Mouse (Mus musculus): Measurements from ENCODE around the gene Scfd1. TPM values are rescaled to one million over a fixed set of nuclear protein-coding genes. Genes with fewer than 3 reads are reported as not detected.

The Scfd1 gene
- polyA plus RNA-seq, 1 experiment, result 33.2 TPM

- WGBS, result 98% methylated on average over 2 of the region's 2 CpGs
- no peaks in the 10 kb centered on the region for H3K4me1 ChIP-seq (ENCODE audit: control insufficient read depth, insufficient read depth, low read length)
- H3K4me3 ChIP-seq (replicated peaks; ENCODE audit: insufficient read depth, low read depth, low read length), result no peak overlapping the region
- no peaks in the 10 kb centered on the region for H3K27me3 ChIP-seq (ENCODE audit: control insufficient read depth, insufficient read depth, low read length)
- no peak for DNase-seq
- H3K27ac ChIP-seq (ENCODE audit: insufficient read depth, low read length), result no peak overlapping the region
- TF ChIP-seq CTCF (IDR thresholded peaks at IDR 0.05; ENCODE audit: borderline replicate concordance, insufficient read depth, low read depth, low read length), result no peak
- TF ChIP-seq POLR2A (IDR thresholded peaks at IDR 0.05; ENCODE audit: borderline replicate concordance, insufficient read depth, low read length), result no peak
Measured at GRCm38 (mm10) chr12:51438311-51438710, 61.0 kb downstream of the Scfd1 start.

- WGBS, result 82% methylated on average over 2 of the region's 2 CpGs
- Histone ChIP-seq H3K4me1 (ENCODE audit: control insufficient read depth, insufficient read depth, low read length) (no peaks in the 10 kb centered on the region), H3K27me3 (ENCODE audit: control insufficient read depth, insufficient read depth, low read length) (no peaks in the 10 kb centered on the region), H3K27ac (ENCODE audit: insufficient read depth, low read length) (no peak overlapping the region), H3K4me3 (replicated peaks; ENCODE audit: insufficient read depth, low read depth, low read length) (no peak overlapping the region)
- TF ChIP-seq CTCF (IDR thresholded peaks at IDR 0.05; ENCODE audit: borderline replicate concordance, insufficient read depth, low read depth, low read length) (no peak), POLR2A (IDR thresholded peaks at IDR 0.05; ENCODE audit: borderline replicate concordance, insufficient read depth, low read length) (no peak)
- DNase-seq, result no peak
Measured at GRCm38 (mm10) chr12:51449303-51449702, 72.0 kb downstream of the Scfd1 start.

GRCm38 (mm10) chr12:51470881-51471280, 93.6 kb downstream of the Scfd1 start:
- Histone ChIP-seq H3K27me3 (ENCODE audit: control insufficient read depth, insufficient read depth, low read length) (no peaks in the 10 kb centered on the region), H3K4me1 (ENCODE audit: control insufficient read depth, insufficient read depth, low read length) (no peaks in the 10 kb centered on the region), H3K4me3 (replicated peaks; ENCODE audit: insufficient read depth, low read depth, low read length) (no peak overlapping the region), H3K27ac (ENCODE audit: insufficient read depth, low read length) (no peak overlapping the region)
- TF ChIP-seq CTCF (IDR thresholded peaks at IDR 0.05; ENCODE audit: borderline replicate concordance, insufficient read depth, low read depth, low read length) (no peak), POLR2A (IDR thresholded peaks at IDR 0.05; ENCODE audit: borderline replicate concordance, insufficient read depth, low read length) (no peak)
- no peak for DNase-seq
- 95% methylated on average over 4 of the region's 4 CpGs for WGBS

- H3K4me1 ChIP-seq (ENCODE audit: control insufficient read depth, insufficient read depth, low read length), result no peaks in the 10 kb centered on the region
- H3K27ac ChIP-seq (ENCODE audit: insufficient read depth, low read length), result no peak overlapping the region
- no peak overlapping the region for H3K4me3 ChIP-seq (replicated peaks; ENCODE audit: insufficient read depth, low read depth, low read length)
- no peak for DNase-seq
- no peaks in the 10 kb centered on the region for H3K27me3 ChIP-seq (ENCODE audit: control insufficient read depth, insufficient read depth, low read length)
- WGBS, result 81% methylated on average over 2 of the region's 2 CpGs
- no peak for TF ChIP-seq CTCF (IDR thresholded peaks at IDR 0.05; ENCODE audit: borderline replicate concordance, insufficient read depth, low read depth, low read length)
- TF ChIP-seq POLR2A (IDR thresholded peaks at IDR 0.05; ENCODE audit: borderline replicate concordance, insufficient read depth, low read length), result no peak
Measured at GRCm38 (mm10) chr12:51481246-51481645, 103.9 kb downstream of the Scfd1 start.

- TF ChIP-seq POLR2A (IDR thresholded peaks at IDR 0.05; ENCODE audit: borderline replicate concordance, insufficient read depth, low read length) (no peak), CTCF (IDR thresholded peaks at IDR 0.05; ENCODE audit: borderline replicate concordance, insufficient read depth, low read depth, low read length) (no peak)
- Histone ChIP-seq H3K4me3 (replicated peaks; ENCODE audit: insufficient read depth, low read depth, low read length) (no peak overlapping the region), H3K27me3 (ENCODE audit: control insufficient read depth, insufficient read depth, low read length) (no peaks in the 10 kb centered on the region), H3K27ac (ENCODE audit: insufficient read depth, low read length) (no peak overlapping the region), H3K4me1 (ENCODE audit: control insufficient read depth, insufficient read depth, low read length) (no peaks in the 10 kb centered on the region)
- no peak for DNase-seq
- 62% methylated on average over 7 of the region's 7 CpGs for WGBS
Measured at GRCm38 (mm10) chr12:51492040-51492439, 114.7 kb downstream of the Scfd1 start.

- no peak for DNase-seq
- 88% methylated on average over 11 of the region's 11 CpGs for WGBS
- TF ChIP-seq CTCF (IDR thresholded peaks at IDR 0.05; ENCODE audit: borderline replicate concordance, insufficient read depth, low read depth, low read length) (no peak), POLR2A (IDR thresholded peaks at IDR 0.05; ENCODE audit: borderline replicate concordance, insufficient read depth, low read length) (no peak)
- H3K4me3 ChIP-seq (replicated peaks; ENCODE audit: insufficient read depth, low read depth, low read length), result no peak overlapping the region
- H3K4me1 ChIP-seq (ENCODE audit: control insufficient read depth, insufficient read depth, low read length), result no peaks in the 10 kb centered on the region
- no peaks in the 10 kb centered on the region for H3K27me3 ChIP-seq (ENCODE audit: control insufficient read depth, insufficient read depth, low read length)
- no peak overlapping the region for H3K27ac ChIP-seq (ENCODE audit: insufficient read depth, low read length)
Measured at GRCm38 (mm10) chr12:51493476-51493875, 116.2 kb downstream of the Scfd1 start.

- TF ChIP-seq POLR2A (IDR thresholded peaks at IDR 0.05; ENCODE audit: borderline replicate concordance, insufficient read depth, low read length) (no peak), CTCF (IDR thresholded peaks at IDR 0.05; ENCODE audit: borderline replicate concordance, insufficient read depth, low read depth, low read length) (no peak)
- Histone ChIP-seq H3K27me3 (ENCODE audit: control insufficient read depth, insufficient read depth, low read length) (no peaks in the 10 kb centered on the region), H3K27ac (ENCODE audit: insufficient read depth, low read length) (no peak overlapping the region), H3K4me3 (replicated peaks; ENCODE audit: insufficient read depth, low read depth, low read length) (no peak overlapping the region), H3K4me1 (ENCODE audit: control insufficient read depth, insufficient read depth, low read length) (no peaks in the 10 kb centered on the region)
- WGBS, result 82% methylated on average over 20 of the region's 20 CpGs
- no peak for DNase-seq
Measured at GRCm38 (mm10) chr12:51494641-51495040, 117.3 kb downstream of the Scfd1 start.

Other genes with a start within 250 kb of the Scfd1 start
- gene G2e3, start 29.4 kb upstream of the Scfd1 start, polyA plus RNA-seq (2012; rRNA removed), result 6.1 and 6.2 TPM in 2 replicates
- 8.2 and 8.7 TPM in 2 replicates for gene Coch, start 215.8 kb downstream of the Scfd1 start, polyA plus RNA-seq (2012; rRNA removed)

Data from cerebellum, adult 2 months (tissue).